Comparison of ENCODE assay signal across 8 mouse cellular contexts in genomic region chr9:49961965-49962364, GRCm38 (mm10).
DNase-seq lines count a peak whose midpoint lies in the region; TF ChIP-seq lines count a peak whose summit lies in the region.

No protein-coding gene starts in this region.

- TF ChIP-seq CTCF in left cerebral cortex, adult 2 months (IDR thresholded peaks at IDR 0.05) = no peak

- intact Hi-C loops in left cerebral cortex, adult 2 months (cut with DNase I) = no loop called here

- peak overlapping the region; percentile 95 for H3K27ac ChIP-seq in limb, embryonic 10.5 days
- H3K27ac ChIP-seq in left cerebral cortex, adult 2 months = no peak overlapping the region

- peak overlapping the region; percentile 31 for H3K4me3 ChIP-seq in limb, embryonic 10.5 days
- no peak overlapping the region for H3K4me3 ChIP-seq in left cerebral cortex, adult 2 months

- H3K27me3 ChIP-seq in limb, embryonic 10.5 days (ENCODE audit: low read depth, poor library complexity, severe bottlenecking) = no peaks in the 10 kb centered on the region

- H3K4me1 ChIP-seq in limb, embryonic 10.5 days = peaks cover 61% of the 10 kb centered on the region

- WGBS in limb, embryonic 10.5 days = 11% methylated on average over 3 of the region's 3 CpGs

- H3K9me3 ChIP-seq in limb, embryonic 10.5 days (replicated peaks) = no peaks in the 10 kb centered on the region

- peak; percentile 15 for DNase-seq in gastrocnemius, adult 18-20 months (ENCODE audit: low spot score)
- no peak for DNase-seq in gastrocnemius, postnatal 4 days (ENCODE audit: low spot score in 2 of 2)
- peak; percentile 32 for DNase-seq in NIH3T3 (ENCODE audit: low read depth)
- peak; percentile 24 for DNase-seq in fibroblast of lung, adult 2 months (ENCODE audit: low read depth)
- DNase-seq in limb, embryonic 10.5 days (ENCODE audit: low spot score) = peak; percentile 91
- DNase-seq in right cerebral cortex, adult 18-20 months = no peak
- no peak for DNase-seq in left cerebral cortex, adult 2 months (ENCODE audit: extremely low spot score in 1 of 2, low spot score in 2 of 2)
- no peak for DNase-seq in frontal cortex, postnatal 14 days (ENCODE audit: low spot score in 2 of 2)

- H3K36me3 ChIP-seq in limb, embryonic 10.5 days = no peaks in the 10 kb centered on the region

Comparison
In these comparisons a context has a peak if more than half of its experiments do, and no peak if none do; other contexts are left out.
1. DNase-seq: peak in gastrocnemius, adult 18-20 months (single experiment), NIH3T3 (single experiment), fibroblast of lung, adult 2 months (single experiment) and limb, embryonic 10.5 days (single experiment); none in gastrocnemius, postnatal 4 days (0 of 2), right cerebral cortex, adult 18-20 months (single experiment), left cerebral cortex, adult 2 months (0 of 2) and frontal cortex, postnatal 14 days (0 of 2).